Mouse (Mus musculus): ENCODE measurements around the gene Ccr1l1.
"Not testable (repeated sequence)": the region's sequence is repeated elsewhere in the genome, so short reads cannot be mapped to it uniquely, and the experiment has no call there.

Ccr1l1 gene

DNA sequence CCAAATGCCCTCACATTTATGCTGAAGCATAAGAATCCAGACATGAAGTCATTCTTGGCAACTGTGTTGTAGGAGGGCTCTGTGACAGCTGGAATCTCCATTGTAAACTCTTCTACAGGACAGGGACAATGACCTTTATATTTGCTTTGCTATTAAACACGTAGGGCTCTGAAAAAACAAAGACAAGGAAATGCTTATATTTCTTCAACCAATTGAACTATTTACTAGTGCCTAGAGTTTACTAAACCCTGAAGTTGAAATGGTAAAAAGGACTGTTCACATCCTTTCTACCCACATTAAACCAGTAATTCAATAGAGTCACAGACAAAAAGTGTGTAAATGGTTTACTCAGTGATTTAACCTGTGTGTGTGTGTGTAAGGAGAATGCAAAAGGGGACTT is at the start of gene Ccr1l1:
Ccr1l1 (minus strand) TSS at position 101 of the 400 bp plus-strand sequence.
- in situ Hi-C loops (cut with MseI, MboI) = no loop called here

GRCm38 (mm10) chr9:124021672-124022071 is 43.5 kb upstream of the Ccr1l1 start, which contains the start of gene Ccr3:
Gene Ccr3 (plus strand): TSS chr9:124021972.
- in situ Hi-C loops (cut with MseI, MboI) = no loop called here

GRCm38 (mm10) chr9:124019887-124020286 is 41.7 kb upstream of the Ccr1l1 start:
- in situ Hi-C loops (cut with MseI, MboI) = no loop called here

- in situ Hi-C loops (cut with MseI, MboI) = no loop called here
These were observed 37.8 kb upstream of the Ccr1l1 start for GRCm38 (mm10) chr9:124016048-124016447.

DNA sequence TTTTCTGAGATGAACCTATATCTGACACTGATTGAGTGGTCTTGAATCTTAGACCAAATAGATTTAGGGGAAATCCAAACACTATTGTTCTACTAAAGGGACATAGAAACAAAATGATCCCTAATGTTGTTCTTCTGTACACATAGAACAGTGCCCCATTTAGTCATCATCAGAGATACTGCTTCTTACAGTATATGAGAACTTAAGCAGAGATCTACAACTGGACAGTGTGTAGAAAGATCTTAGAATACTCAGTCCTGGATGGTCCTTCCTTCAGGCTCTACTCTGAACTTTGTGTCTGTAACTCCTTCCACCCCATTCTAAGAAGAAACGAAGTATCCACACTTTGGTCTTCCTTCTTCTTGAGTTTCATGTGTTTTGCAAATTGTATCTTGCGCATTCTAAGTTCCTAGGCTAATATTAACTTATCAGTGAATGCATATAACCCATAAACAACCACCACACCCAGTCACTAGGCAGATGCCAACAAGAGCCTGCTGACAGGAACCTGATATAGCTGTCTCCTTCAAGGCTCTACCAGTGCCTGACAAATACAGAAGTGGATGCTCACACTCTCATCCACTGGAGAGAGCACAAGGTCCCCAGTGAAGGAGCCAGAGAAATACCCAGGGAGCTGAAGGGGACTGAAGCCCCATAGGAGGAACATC is 36.9 kb upstream of the Ccr1l1 start:
- in situ Hi-C loops (cut with MseI, MboI) = no loop called here

DNA sequence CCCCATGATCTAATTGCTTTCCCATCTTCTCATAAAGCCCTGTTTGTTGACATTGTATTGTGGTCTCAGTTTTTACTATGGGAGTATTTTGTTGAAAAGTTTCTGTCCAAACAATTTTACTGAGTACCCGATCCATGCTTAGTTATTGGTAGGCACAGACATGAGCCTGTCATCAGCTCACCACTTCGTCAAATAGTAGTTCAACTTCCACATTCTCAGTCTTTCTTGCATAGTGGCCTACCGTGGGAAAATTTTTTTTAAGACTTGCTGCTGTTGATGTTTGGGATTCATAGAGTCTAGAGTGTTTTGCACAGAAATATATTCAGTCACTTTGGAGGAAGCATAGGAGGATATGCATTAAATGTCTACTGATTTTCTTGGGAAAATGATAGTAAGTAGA is 35.1 kb upstream of the Ccr1l1 start:
- in situ Hi-C loops (cut with MseI, MboI) = no loop called here

DNA sequence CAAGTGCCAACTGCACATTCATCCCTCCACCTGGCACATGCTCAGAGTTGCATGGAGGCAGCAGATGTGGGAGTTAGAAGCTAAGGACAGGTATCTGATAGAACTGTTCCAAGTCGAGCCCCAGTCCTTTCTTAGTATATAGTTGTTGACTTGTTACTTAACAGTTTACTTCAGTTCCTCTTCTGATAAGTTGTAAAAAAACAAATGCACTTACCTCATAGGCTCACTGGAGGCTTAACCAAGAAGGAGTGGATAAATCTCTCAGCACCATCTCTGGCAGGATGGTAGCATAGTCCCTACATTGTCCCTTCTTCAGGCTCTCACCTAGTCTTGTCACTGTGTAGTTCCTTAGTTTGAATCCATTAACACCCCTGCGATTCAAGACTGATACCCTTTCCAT is 34.5 kb upstream of the Ccr1l1 start:
- in situ Hi-C loops (cut with MseI, MboI) = no loop called here

GRCm38 (mm10) chr9:123999784-124000183 is 21.6 kb upstream of the Ccr1l1 start:
- in situ Hi-C loops (cut with MseI, MboI) = no loop called here

DNA sequence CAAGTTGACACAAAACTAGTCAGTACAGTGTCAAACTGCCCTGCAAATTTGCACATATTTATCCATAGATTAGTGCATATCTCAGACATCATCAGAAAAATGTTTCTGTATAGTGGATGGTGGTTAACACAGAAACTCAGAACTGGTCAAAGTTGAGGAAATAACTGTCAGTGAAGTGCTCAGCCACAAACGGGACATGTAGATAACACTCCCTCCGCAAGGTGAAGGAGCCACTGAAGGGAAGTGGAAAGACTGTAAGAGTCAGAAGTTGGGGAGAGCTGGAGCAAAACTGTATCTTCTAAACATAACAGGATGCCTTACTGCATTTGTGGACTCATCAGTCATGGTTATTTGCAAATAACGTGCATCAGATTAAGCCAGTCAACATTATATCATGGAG is 19.5 kb upstream of the Ccr1l1 start:
- in situ Hi-C loops (cut with MseI, MboI) = no loop called here

DNA sequence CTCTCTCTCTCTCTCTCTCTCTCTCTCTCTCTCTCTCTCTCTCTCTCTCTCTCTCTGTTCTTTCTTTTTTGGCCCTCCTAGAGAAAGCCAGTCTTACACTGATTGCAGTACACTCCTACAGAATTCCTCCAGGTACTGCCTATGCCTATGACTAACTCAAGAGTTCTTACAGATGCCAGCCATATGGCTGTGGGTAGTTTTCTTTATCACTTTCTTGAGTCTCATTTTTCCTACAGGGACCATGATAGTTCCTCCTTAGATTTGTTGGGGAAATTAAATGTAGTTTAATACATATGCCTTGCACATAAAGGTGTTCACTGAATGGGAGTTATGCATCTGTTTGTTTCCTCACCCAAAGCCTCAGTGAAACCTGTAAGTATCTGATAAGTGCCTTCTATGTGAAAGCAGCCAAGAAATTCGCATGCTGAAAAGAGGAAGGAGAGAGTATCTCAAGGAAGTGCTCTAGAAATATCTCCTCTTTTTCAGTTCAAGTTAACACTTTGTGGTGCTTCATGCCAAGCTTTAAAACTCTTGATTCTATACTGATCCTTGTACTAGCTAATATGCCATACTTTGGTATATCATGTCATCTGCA is 13.2 kb upstream of the Ccr1l1 start:
- in situ Hi-C loops (cut with MseI, MboI) = no loop called here

DNA sequence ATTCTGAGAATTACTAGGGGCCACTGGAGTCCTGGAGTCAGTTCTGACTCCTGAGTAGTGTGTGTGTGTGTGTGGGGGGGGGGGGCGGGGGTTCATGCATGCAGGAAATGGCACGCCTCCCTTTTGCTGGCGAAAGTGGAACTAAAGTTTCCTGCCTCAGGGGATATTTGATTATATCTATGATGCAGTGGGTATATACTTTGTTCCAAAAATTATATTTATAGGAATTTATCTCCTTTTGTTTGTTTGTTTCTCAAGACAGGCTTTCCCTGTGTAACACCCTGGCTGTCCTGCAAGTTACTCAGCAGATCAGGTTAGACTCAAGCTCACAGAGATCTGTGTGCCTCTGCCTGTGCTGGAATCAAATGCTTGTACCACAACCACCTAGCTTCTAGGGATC is 11.5 kb upstream of the Ccr1l1 start:
- in situ Hi-C loops (cut with MseI, MboI) = no loop called here

DNA sequence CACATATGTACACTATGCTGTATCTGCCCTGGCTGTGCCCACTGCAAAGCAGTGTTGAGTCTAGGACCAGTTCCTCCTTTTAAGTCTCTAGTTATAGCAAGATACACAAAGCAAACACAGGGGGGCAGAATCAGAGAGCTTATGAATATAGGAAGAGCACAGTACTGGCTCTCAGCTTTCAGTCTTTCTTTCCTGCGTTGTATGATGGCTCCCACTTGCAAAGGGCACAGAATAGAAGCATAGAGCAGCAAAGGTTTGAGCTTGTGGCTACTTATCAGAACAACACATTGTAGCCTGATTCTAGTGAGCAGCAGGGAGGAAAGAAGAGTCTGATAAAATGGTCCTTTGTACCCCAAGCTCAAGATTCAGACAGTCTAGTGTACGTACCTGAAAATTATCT is 8.0 kb upstream of the Ccr1l1 start:
- in situ Hi-C loops (cut with MseI, MboI) = no loop called here

- in situ Hi-C loops (cut with MseI, MboI) = no loop called here
These were observed 6.7 kb upstream of the Ccr1l1 start for GRCm38 (mm10) chr9:123984943-123985342.

DNA sequence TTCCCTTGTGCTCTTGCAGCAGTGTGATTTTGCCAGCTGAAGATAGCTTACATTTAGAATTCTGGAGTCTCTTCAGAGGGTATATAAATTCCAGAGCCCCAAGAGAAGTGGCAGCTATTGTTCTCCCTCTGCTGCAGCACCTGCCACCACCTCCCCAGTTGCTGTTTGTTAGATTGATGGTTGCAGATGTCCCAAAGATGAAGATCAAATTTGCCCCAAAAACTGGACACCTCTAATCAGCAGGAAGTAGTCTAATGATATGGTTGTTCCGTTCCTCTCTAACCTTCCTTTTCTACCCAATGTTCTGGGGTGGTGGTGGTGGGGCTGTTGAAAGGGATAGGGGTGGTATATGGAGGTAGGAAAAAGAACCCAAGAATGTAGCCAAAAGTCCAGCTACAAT is 4.5 kb upstream of the Ccr1l1 start:
- in situ Hi-C loops (cut with MseI, MboI) = no loop called here

DNA sequence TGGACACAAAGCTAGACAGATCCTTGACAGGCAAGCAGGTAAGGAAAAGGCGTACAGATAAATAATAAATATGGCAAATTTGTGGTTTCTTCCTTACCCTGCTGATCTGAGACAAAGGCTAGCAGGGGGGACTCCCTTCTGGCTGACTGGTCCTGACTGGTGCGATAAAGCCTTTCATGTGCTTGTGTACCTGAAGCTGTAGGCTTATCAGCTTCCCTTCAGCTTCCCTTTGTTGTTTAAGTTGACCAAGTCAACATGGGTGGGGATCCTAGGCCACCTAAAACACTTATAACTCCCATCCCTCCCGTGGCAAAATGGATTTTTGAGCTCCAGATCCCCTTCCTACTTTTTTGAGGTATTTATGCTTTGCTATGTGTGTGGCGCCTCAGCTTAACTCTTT is 3.7 kb upstream of the Ccr1l1 start:
- in situ Hi-C loops (cut with MseI, MboI) = no loop called here

GRCm38 (mm10) chr9:123980858-123981475 is 2.8 kb upstream of the Ccr1l1 start:
- in situ Hi-C loops (cut with MseI, MboI) = not testable (repeated sequence)

- in situ Hi-C loops (cut with MseI, MboI) = no loop called here
These were observed 1.1 kb downstream of the Ccr1l1 start for GRCm38 (mm10) chr9:123976876-123977663.

DNA sequence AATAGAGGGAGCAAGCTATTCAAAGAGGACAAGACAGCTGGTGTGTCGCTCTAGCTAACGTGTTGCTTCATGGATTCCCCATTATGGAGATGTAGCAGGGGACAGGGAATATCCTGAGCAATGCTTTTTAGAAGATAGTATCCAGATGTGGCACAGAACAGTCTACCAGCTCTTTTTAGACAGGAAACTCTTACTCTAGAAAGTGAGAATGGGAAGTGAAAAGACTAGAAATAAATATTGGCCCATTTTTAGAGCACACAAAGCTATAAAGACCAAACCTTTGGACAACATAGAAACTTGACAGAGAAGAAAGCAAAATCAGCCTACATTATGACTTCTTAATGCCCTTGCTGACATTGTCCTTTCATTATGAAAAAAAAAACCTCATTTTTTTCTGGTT is 2.6 kb downstream of the Ccr1l1 start:
- in situ Hi-C loops (cut with MseI, MboI) = no loop called here

DNA sequence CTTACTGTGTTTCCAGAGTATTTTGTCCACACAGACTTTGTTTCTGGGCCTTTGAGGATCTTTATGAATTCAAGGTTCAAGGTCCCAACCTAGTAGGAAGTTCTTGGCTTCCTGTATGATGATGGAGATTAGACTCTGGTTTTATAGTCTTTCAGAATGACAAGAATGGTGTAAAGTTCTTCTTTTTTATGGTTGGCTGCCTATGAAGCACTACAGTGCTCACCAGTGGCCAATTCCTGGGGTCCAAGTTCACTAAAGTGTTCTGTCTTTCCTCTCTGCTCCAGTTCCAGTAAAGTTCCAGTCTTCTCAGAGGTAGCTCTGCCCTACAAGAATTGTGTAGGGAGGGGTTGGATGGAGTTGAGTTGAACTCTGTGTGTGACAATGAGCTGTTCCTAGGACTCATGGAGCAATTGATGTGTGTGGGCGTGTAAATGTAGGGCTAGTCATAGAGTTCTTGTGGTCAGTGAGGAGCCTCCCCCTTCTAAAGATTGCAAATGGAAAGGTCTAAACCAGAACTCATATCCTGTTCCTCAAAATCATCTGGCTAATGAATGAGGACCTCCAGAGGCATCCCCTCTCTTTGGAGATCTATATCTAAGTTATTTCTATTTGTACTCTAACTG is 9.8 kb downstream of the Ccr1l1 start, which contains the start of gene Ccr1:
Ccr1 (minus strand) TSS at position 403 of the 623 bp plus-strand sequence.
- in situ Hi-C loops (cut with MseI, MboI) = no loop called here

DNA sequence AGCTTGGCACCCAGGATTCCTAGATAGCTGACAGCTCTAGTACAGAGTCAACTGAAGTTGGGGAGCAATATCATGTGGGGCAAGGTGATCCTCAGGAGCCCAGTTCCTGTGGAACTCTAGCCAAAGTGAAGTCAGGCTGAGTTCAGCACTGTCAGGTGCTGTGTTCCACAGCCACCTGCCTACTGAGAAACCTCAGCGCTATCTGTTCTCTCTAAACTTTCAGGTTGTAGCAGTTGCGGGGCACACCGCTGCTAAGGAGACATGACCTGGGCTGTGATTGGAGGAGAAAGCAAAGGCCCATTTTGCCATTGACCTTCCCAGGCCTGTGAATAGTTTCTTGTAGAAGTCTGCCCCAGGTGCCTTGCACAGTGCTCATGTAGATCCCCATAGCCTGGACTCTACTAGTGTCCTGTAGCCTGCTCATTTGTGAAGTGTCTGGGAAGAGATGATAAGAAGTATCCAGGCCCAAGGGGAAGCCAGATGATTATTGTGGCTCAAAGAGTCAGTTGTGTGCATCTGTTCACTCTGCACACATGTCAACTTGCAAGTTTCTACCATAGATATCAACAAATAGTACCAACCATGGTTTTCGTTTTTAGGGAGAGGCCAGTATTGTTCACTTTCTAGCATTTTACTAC is 11.2 kb downstream of the Ccr1l1 start:
- in situ Hi-C loops (cut with MseI, MboI) = not testable (repeated sequence)

GRCm38 (mm10) chr9:123964776-123965175 is 13.4 kb downstream of the Ccr1l1 start:
- in situ Hi-C loops (cut with MseI, MboI) = no loop called here
